Mouse (Mus musculus): ENCODE measurements around the gene Adamts9.

- TF ChIP-seq CTCF (conservative IDR thresholded peaks at IDR 0.05; ENCODE audit: insufficient read depth, insufficient read length, low read depth, low read length) (no peak), POLR2A (IDR thresholded peaks at IDR 0.05; ENCODE audit: low read depth, low read length) (no peak)
These were observed 38.3 kb upstream of the Adamts9 start for GRCm38 (mm10) chr6:92981451-92982186.
